Mouse (Mus musculus) ES-Bruce4 (cell line): ENCODE data around the gene Krtap28-13.

Experiments
- CTCF ChIP-seq: IDR thresholded peaks from one replicate; pipeline ENCODE4 v1.8.1; 2011; ENCODE audit warnings: low read depth, low read length
- EP300 ChIP-seq: IDR thresholded peaks from 2 replicates; pipeline ENCODE4 v1.6.1; 2011; ENCODE audit warnings: low read depth, low read length; ENCODE audit not compliant: insufficient read depth

DNA sequence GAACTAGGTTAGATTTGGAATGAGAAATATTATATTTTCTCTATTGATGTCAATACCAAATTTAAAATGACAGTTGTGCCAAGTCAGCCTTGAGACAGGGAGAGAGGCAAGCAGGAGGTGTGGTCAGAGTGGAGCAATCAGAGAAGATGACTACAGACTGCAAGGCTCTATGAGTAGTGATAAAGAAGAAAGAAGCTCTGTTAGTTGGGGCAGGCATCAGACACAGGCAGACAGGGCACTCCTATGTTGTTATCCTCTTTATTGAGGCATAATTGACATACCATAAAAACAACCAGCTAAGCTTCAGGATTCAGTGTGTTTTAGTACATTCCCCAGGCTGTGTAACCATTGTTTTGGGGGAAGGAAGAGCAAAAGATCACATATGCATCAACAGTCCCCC, 50.3 kb downstream of the Krtap28-13 start:
- no peak for TF ChIP-seq CTCF
- TF ChIP-seq EP300, result no peak
